Mouse (Mus musculus) brain, embryonic 14.5 days (tissue): ENCODE data around the gene Gigyf1. TPM values are rescaled to one million over a fixed set of nuclear protein-coding genes. Genes with fewer than 3 reads are reported as not detected.
A peak's percentile ranks its signal among the peaks of the same experiment; 100 is the strongest.

Source experiments
- DNase-seq: peaks from one replicate; pipeline ENCODE4 v3.0.0-alpha.2; 2011; ENCODE audit warnings: low read depth
- CTCF ChIP-seq: fragments of 200-500 bp; IDR thresholded peaks from 2 replicates; pipeline ENCODE4 v1.5.1; 2012; ENCODE audit warnings: inconsistent platforms, mild to moderate bottlenecking, moderate library complexity, borderline replicate concordance; ENCODE audit not compliant: insufficient read depth, insufficient read length; ENCODE audit errors: extremely low read depth
- POLR2A ChIP-seq: fragments of 200-500 bp; IDR thresholded peaks from 2 replicates; pipeline ENCODE4 v1.6.1; 2012; ENCODE audit warnings: mild to moderate bottlenecking, inconsistent platforms, borderline replicate concordance; ENCODE audit not compliant: poor library complexity, insufficient read depth, insufficient read length, severe bottlenecking; ENCODE audit errors: extremely low read depth
- polyA plus RNA-seq: library from polyadenylated mRNA; depleted of rRNA; stranded (reverse); fragments of >200 nt; gene quantifications from 2 replicates; pipeline ENCODE4 v1.2.3, GENCODE M21; 2012; rRNA removed

The Gigyf1 gene
- polyA plus RNA-seq, 1 experiment: 56.9 TPM

DNA sequence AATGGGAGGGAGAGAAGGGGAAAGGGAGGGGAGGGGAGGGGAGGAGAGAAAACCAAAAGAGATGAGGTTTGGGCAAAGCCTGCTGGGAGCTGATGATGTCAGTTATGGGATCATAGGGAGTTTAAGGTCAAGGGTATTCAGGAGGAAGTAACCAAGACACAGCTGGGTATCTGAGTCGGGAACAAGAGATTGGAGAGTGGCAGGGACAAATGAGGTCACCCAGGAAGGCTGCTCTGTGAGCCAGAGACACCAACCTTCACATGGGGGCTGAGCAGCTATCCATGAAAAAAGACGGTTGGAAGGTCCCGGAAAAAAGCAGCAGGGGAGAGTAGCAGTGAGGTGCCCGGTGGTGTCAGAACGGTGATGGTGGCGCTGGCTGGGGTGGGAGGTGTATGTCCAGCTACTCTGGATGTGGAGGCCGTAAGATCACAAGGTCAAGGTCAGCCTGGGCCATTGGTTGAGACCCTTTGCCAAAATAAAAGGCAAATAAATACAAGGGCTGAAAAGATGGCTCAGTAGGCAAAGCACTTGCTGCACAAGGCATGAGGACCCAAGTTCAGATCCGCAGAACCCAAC, 50.0 kb downstream of the Gigyf1 start:
- no peak for DNase-seq
- TF ChIP-seq POLR2A (no peak), CTCF (no peak)

DNA sequence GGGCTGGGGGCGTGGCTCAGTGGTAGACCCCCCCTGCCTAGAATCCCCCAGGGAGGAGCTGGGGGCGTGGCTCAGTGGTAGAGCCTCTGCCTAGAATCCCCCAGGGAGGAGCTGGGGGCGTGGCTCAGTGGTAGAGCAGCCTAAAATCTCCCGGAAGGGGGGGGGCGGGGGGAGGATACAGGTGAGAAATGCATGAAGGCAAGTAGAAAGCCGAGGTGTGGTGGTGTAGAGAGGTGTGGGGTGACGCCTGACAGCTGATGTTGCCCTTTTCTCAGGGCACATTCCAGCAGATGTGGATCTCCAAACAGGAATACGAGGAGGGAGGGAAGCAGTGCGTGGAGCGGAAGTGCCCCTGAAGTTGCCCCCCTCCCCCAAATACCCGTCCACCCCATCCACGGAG, 50.7 kb downstream of the Gigyf1 start:
- TF ChIP-seq CTCF (no peak), POLR2A (no peak)
- no peak for DNase-seq

DNA sequence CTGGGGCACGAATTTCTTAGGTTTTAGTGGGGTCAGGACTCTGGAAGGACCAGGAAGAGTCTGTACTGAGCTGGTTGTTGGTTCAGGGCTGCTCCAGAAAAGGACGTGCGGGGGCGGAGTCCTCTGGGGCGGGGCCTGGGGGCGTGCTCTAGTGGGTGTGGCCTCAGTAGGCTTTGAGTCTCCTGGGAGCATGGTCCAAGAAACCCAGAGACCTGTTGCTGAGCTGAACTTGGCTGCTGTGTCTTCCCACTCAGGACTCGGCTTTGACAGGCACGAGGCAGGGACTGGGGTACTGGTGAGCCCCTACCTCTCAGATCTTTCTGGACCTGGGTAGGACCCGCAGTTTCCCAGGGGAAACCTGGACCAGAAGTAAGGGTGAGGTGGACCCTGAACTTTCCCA, 51.3 kb downstream of the Gigyf1 start, which contains the start of gene Tfr2:
Gene Tfr2 (plus strand): TSS at position 176 of the 400 bp plus-strand sequence.
- DNase-seq: no peak
- no peak for TF ChIP-seq CTCF
- TF ChIP-seq POLR2A: no peak

DNA sequence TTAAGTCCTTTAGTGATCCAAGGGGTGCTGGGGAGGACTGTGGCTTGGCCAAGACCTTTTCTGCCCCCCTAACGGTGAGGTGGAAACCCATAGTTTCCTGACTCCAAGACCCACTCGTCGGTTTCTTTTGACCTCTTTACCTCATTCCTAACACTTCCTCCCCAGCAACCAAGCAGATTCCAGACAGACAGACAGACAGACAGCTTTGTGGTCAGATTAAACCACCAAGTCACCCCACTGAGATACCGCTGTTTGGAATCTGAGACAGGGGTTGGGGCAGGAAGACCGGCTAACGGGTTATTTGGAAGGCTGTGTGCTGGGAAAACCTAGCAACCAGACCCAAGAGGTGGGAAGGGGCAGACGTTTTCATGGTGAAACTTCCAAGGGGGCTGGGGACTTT, 51.8 kb downstream of the Gigyf1 start:
- no peak for DNase-seq
- no peak for TF ChIP-seq POLR2A
- TF ChIP-seq CTCF: no peak

DNA sequence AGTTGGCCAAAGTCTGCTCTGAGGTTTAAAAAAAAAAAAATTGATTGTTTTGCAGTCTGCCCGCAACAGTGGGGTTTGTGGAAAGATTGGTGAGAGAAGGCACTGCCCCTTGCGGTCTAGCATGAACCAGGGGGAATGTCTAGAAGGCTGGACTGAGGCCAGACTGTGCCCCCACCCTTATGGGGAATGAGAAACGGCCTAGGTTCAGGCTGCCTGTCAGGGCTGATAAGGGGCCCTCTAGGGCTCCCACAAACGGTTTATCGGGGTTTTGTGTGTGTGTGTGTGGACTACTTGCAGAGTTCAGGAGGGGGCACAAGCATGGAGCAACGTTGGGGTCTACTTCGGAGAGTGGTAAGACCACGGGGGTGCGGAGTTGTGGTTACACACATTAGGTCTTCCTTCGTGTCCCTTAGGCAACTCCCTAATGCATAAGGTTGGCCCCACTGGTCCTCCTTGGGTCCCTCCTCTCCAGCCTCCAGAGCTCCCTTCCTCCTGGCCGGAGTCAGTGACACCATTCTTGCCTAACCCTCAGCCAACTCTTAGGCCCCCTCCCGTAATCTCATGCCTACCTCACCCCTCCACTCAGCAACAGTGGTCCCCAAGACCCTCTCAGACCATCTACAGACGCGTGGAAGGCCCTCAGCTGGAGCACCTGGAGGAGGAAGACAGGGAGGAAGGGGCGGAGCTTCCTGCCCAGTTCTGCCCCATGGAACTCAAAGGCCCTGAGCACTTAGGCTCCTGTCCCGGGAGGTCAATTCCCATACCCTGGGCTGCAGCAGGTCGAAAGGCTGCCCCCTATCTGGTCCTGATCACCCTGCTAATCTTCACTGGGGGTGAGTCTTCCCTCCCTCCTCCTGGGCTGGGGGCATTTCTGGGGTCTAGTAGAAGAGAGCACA, 52.6 kb downstream of the Gigyf1 start:
- no peak for DNase-seq
- TF ChIP-seq CTCF (no peak), POLR2A (no peak)

DNA sequence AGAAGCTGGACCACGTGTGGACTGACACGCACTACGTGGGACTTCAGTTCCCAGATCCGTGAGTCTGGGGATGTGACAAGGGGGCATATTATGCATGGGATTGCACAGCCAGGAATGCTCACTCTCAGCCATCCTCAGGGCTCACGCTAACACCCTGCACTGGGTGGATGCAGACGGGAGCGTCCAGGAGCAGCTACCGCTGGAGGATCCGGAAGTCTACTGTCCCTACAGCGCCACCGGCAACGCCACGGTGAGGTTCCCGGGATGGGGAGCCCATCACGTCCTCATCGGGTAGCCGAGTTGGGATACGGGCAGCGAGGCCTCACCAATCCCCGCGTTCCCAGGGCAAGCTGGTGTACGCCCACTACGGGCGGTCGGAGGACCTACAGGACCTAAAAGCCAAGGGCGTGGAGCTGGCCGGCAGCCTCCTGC, 56.1 kb downstream of the Gigyf1 start:
- peak; percentile 45 for DNase-seq

More for the DNA sequence above, 56.1 kb downstream of the Gigyf1 start:
- TF ChIP-seq CTCF: peak; percentile 16; the same call in 1 of the 2 replicates
- TF ChIP-seq POLR2A: no peak

Other genes starting within 250 kb of the Gigyf1 start
- gene Ache, start 231.0 kb upstream of the Gigyf1 start, polyA plus RNA-seq: 18.8 and 32.5 TPM in 2 replicates
- 10.0 and 11.9 TPM in 2 replicates for gene Ufsp1, start 223.9 kb upstream of the Gigyf1 start, polyA plus RNA-seq
- gene Srrt, start 210.9 kb upstream of the Gigyf1 start, polyA plus RNA-seq: 211 and 216 TPM in 2 replicates
- 25.7 and 33.0 TPM in 2 replicates for gene Trip6, start 204.1 kb upstream of the Gigyf1 start, polyA plus RNA-seq
- gene Slc12a9, start 185.0 kb upstream of the Gigyf1 start, polyA plus RNA-seq: 34.0 and 34.8 TPM in 2 replicates
- gene Ephb4, start 168.4 kb upstream of the Gigyf1 start, polyA plus RNA-seq: 15.5 and 18.8 TPM in 2 replicates
- gene Zan, start 41.5 kb upstream of the Gigyf1 start, polyA plus RNA-seq: 0.20 and 0.30 TPM in 2 replicates
- 64.3 and 83.1 TPM in 2 replicates for gene Pop7, start 16.0 kb upstream of the Gigyf1 start, polyA plus RNA-seq
- not detected in 2 replicates for gene Epo, start 14.7 kb downstream of the Gigyf1 start, polyA plus RNA-seq
- gene Gnb2, start 15.0 kb downstream of the Gigyf1 start, polyA plus RNA-seq: 1,055 and 1,401 TPM in 2 replicates
- 298 and 316 TPM in 2 replicates for gene Actl6b, start 35.0 kb downstream of the Gigyf1 start, polyA plus RNA-seq
- 9.4 and 13.5 TPM in 2 replicates for gene Tfr2, start 51.3 kb downstream of the Gigyf1 start, polyA plus RNA-seq
- 88.2 and 103 TPM in 2 replicates for gene Mospd3, start 82.5 kb downstream of the Gigyf1 start, polyA plus RNA-seq
- gene Pcolce, start 95.2 kb downstream of the Gigyf1 start, polyA plus RNA-seq: 14.5 and 30.4 TPM in 2 replicates
- gene Fbxo24, start 110.5 kb downstream of the Gigyf1 start, polyA plus RNA-seq: 0.23 and 0.25 TPM in 2 replicates
- gene Lrch4, start 110.6 kb downstream of the Gigyf1 start, polyA plus RNA-seq: 16.9 and 18.8 TPM in 2 replicates
- gene Gm20605, start 110.6 kb downstream of the Gigyf1 start, polyA plus RNA-seq: 14.8 and 14.9 TPM in 2 replicates
- gene Sap25, start 122.8 kb downstream of the Gigyf1 start, polyA plus RNA-seq: 31.0 and 37.8 TPM in 2 replicates
- 0.06 TPM in 1 of 2 replicates, not detected in the other for gene Irs3, start 127.2 kb downstream of the Gigyf1 start, polyA plus RNA-seq
- 17.8 and 23.8 TPM in 2 replicates for gene Agfg2, start 166.2 kb downstream of the Gigyf1 start, polyA plus RNA-seq
- gene Nyap1, start 223.1 kb downstream of the Gigyf1 start, polyA plus RNA-seq: 208 and 219 TPM in 2 replicates
- 51.8 and 53.7 TPM in 2 replicates for gene Tsc22d4, start 227.2 kb downstream of the Gigyf1 start, polyA plus RNA-seq